Mouse (Mus musculus): ENCODE measurements around the gene Pgrmc2. TPM values are rescaled to one million over a fixed set of nuclear protein-coding genes. Genes with fewer than 3 reads are reported as not detected.

The Pgrmc2 gene
- polyA plus RNA-seq, 1 experiment from 2014 or later, result 49.4 TPM

GRCm38 (mm10) chr3:41099672-41100071, 16.8 kb upstream of the Pgrmc2 start:
- Histone ChIP-seq H3K27me3 (no peaks in the 10 kb centered on the region), H3K4me1 (replicated peaks) (no peaks in the 10 kb centered on the region), H3K9ac (replicated peaks) (no peak overlapping the region), H3K36me3 (no peaks in the 10 kb centered on the region), H3K9me3 (0 out of 2 replicates have a peak, but pooled peaks cover 9% of the 10 kb centered on the region), H3K27ac (no peak overlapping the region), H3K4me3 (replicated peaks) (no peak overlapping the region), H3K4me2 (no peak overlapping the region)
- ATAC-seq (ENCODE audit: insufficient number of reproducible peaks, insufficient read depth, low FRiP score, low TSS enrichment, low read depth), result no peak
- WGBS, result 64% methylated on average over 1 of the region's 1 CpGs

GRCm38 (mm10) chr3:41093210-41093609, 10.4 kb upstream of the Pgrmc2 start:
- Histone ChIP-seq H3K27me3 (no peaks in the 10 kb centered on the region), H3K27ac (no peak overlapping the region), H3K36me3 (no peaks in the 10 kb centered on the region), H3K9me3 (no peaks in the 10 kb centered on the region), H3K9ac (replicated peaks) (no peak overlapping the region), H3K4me2 (no peak overlapping the region), H3K4me1 (replicated peaks) (no peaks in the 10 kb centered on the region), H3K4me3 (replicated peaks) (no peak overlapping the region)
- ATAC-seq (ENCODE audit: insufficient number of reproducible peaks, insufficient read depth, low FRiP score, low TSS enrichment, low read depth), result no peak
- WGBS, result 87% methylated on average over 2 of the region's 2 CpGs

GRCm38 (mm10) chr3:41092311-41092710, 9.5 kb upstream of the Pgrmc2 start:
- H3K9me3 ChIP-seq, result no peaks in the 10 kb centered on the region
- no peak overlapping the region for H3K4me3 ChIP-seq (replicated peaks)
- no peak overlapping the region for H3K9ac ChIP-seq (replicated peaks)
- H3K36me3 ChIP-seq, result no peaks in the 10 kb centered on the region
- H3K4me2 ChIP-seq, result no peak overlapping the region
- 74% methylated on average over 4 of the region's 4 CpGs for WGBS
- no peaks in the 10 kb centered on the region for H3K4me1 ChIP-seq (replicated peaks)
- ATAC-seq (ENCODE audit: insufficient number of reproducible peaks, insufficient read depth, low FRiP score, low TSS enrichment, low read depth), result no peak
- H3K27me3 ChIP-seq, result no peaks in the 10 kb centered on the region
- no peak overlapping the region for H3K27ac ChIP-seq

GRCm38 (mm10) chr3:41090839-41091238, 8.0 kb upstream of the Pgrmc2 start:
- Histone ChIP-seq H3K4me3 (replicated peaks) (no peak overlapping the region), H3K9ac (replicated peaks) (no peak overlapping the region), H3K9me3 (no peaks in the 10 kb centered on the region), H3K27me3 (no peaks in the 10 kb centered on the region), H3K27ac (no peak overlapping the region), H3K36me3 (no peaks in the 10 kb centered on the region), H3K4me1 (replicated peaks) (no peaks in the 10 kb centered on the region), H3K4me2 (no peak overlapping the region)
- WGBS, result 78% methylated on average over 2 of the region's 2 CpGs
- ATAC-seq (ENCODE audit: insufficient number of reproducible peaks, insufficient read depth, low FRiP score, low TSS enrichment, low read depth), result no peak

GRCm38 (mm10) chr3:41087071-41087470, 4.2 kb upstream of the Pgrmc2 start:
- Histone ChIP-seq H3K9ac (replicated peaks) (no peak overlapping the region), H3K27ac (no peak overlapping the region), H3K4me3 (replicated peaks) (no peak overlapping the region), H3K4me1 (replicated peaks) (peaks cover 6% of the 10 kb centered on the region; the same call in 1 of the 2 replicates), H3K36me3 (no peaks in the 10 kb centered on the region), H3K4me2 (no peak overlapping the region), H3K9me3 (no peaks in the 10 kb centered on the region), H3K27me3 (no peaks in the 10 kb centered on the region)
- no peak for ATAC-seq (ENCODE audit: insufficient number of reproducible peaks, insufficient read depth, low FRiP score, low TSS enrichment, low read depth)

GRCm38 (mm10) chr3:41084421-41084820, 1.6 kb upstream of the Pgrmc2 start:
- 87% methylated on average over 5 of the region's 5 CpGs for WGBS
- peak overlapping the region; percentile 90; the same call in 1 of the 2 replicates for H3K4me3 ChIP-seq (replicated peaks)

GRCm38 (mm10) chr3:41083790-41084112, 905 bp upstream of the Pgrmc2 start:
- H3K4me3 ChIP-seq (replicated peaks), result peak overlapping the region; percentile 90
- peak; percentile 27; the same call in 1 of the 2 replicates for ATAC-seq (ENCODE audit: insufficient number of reproducible peaks, insufficient read depth, low FRiP score, low TSS enrichment, low read depth)
- no peaks in the 10 kb centered on the region for H3K9me3 ChIP-seq
- WGBS, result 2% methylated on average over 6 of the region's 6 CpGs
- H3K36me3 ChIP-seq, result no peaks in the 10 kb centered on the region; the same call in 1 of the 2 replicates
- H3K9ac ChIP-seq (replicated peaks), result peak overlapping the region; percentile 74
- peak overlapping the region; percentile 67 for H3K4me2 ChIP-seq
- no peaks in the 10 kb centered on the region for H3K27me3 ChIP-seq
- peaks cover 19% of the 10 kb centered on the region for H3K4me1 ChIP-seq (replicated peaks)
- peak overlapping the region; percentile 92 for H3K27ac ChIP-seq

More at GRCm38 (mm10) chr3:41084421-41084820, 1.6 kb upstream of the Pgrmc2 start:
- no peaks in the 10 kb centered on the region for H3K9me3 ChIP-seq
- no peak overlapping the region for H3K27ac ChIP-seq
- H3K4me1 ChIP-seq (replicated peaks), result peaks cover 19% of the 10 kb centered on the region
- H3K27me3 ChIP-seq, result no peaks in the 10 kb centered on the region
- no peaks in the 10 kb centered on the region for H3K36me3 ChIP-seq
- H3K9ac ChIP-seq (replicated peaks), result no peak overlapping the region
- peak overlapping the region; percentile 67; the same call in 1 of the 2 replicates for H3K4me2 ChIP-seq
- no peak for ATAC-seq (ENCODE audit: insufficient number of reproducible peaks, insufficient read depth, low FRiP score, low TSS enrichment, low read depth)

GRCm38 (mm10) chr3:41082520-41082884, 344 bp downstream of the Pgrmc2 start:
- peak overlapping the region; percentile 81 for H3K9ac ChIP-seq (replicated peaks)
- WGBS, result under 1% methylated on average over 43 of the region's 43 CpGs
- peaks cover 19% of the 10 kb centered on the region for H3K4me1 ChIP-seq (replicated peaks)
- H3K27ac ChIP-seq, result peak overlapping the region; percentile 82
- H3K27me3 ChIP-seq, result no peaks in the 10 kb centered on the region
- no peaks in the 10 kb centered on the region for H3K9me3 ChIP-seq
- H3K36me3 ChIP-seq, result no peaks in the 10 kb centered on the region; the same call in 1 of the 2 replicates
- peak; percentile 64 for ATAC-seq (ENCODE audit: insufficient number of reproducible peaks, insufficient read depth, low FRiP score, low TSS enrichment, low read depth)
- peak overlapping the region; percentile 90 for H3K4me3 ChIP-seq (replicated peaks)
- peak overlapping the region; percentile 72 for H3K4me2 ChIP-seq

GRCm38 (mm10) chr3:41081474-41082301, 1.2 kb downstream of the Pgrmc2 start:
- H3K27me3 ChIP-seq, result no peaks in the 10 kb centered on the region
- no peak for ATAC-seq (ENCODE audit: insufficient number of reproducible peaks, insufficient read depth, low FRiP score, low TSS enrichment, low read depth)
- peaks cover 19% of the 10 kb centered on the region for H3K4me1 ChIP-seq (replicated peaks)
- peak overlapping the region; percentile 90 for H3K4me3 ChIP-seq (replicated peaks)
- H3K9me3 ChIP-seq, result no peaks in the 10 kb centered on the region
- peak overlapping the region; percentile 81 for H3K9ac ChIP-seq (replicated peaks)
- H3K36me3 ChIP-seq, result no peaks in the 10 kb centered on the region; the same call in 1 of the 2 replicates
- H3K4me2 ChIP-seq, result peak overlapping the region; percentile 72
- H3K27ac ChIP-seq, result peak overlapping the region; percentile 82
- WGBS, result 2% methylated on average over 23 of the region's 23 CpGs

- no peak overlapping the region for H3K9ac ChIP-seq (replicated peaks)
- H3K27me3 ChIP-seq, result no peaks in the 10 kb centered on the region
- ATAC-seq (ENCODE audit: insufficient number of reproducible peaks, insufficient read depth, low FRiP score, low TSS enrichment, low read depth), result no peak
- peak overlapping the region; percentile 90 for H3K4me3 ChIP-seq (replicated peaks)
- H3K4me1 ChIP-seq (replicated peaks), result peaks cover 19% of the 10 kb centered on the region
- H3K36me3 ChIP-seq, result no peaks in the 10 kb centered on the region; the same call in 1 of the 2 replicates
- no peaks in the 10 kb centered on the region for H3K9me3 ChIP-seq
- no peak overlapping the region for H3K27ac ChIP-seq
- H3K4me2 ChIP-seq, result peak overlapping the region; percentile 72
- WGBS, result 50% methylated on average over 3 of the region's 3 CpGs
Observed at GRCm38 (mm10) chr3:41080724-41081123, 2.1 kb downstream of the Pgrmc2 start.

- Histone ChIP-seq H3K9ac (replicated peaks) (no peak overlapping the region), H3K4me2 (no peak overlapping the region), H3K36me3 (no peaks in the 10 kb centered on the region; the same call in 1 of the 2 replicates), H3K4me3 (replicated peaks) (no peak overlapping the region), H3K27me3 (no peaks in the 10 kb centered on the region), H3K27ac (no peak overlapping the region), H3K9me3 (no peaks in the 10 kb centered on the region), H3K4me1 (replicated peaks) (peaks cover 13% of the 10 kb centered on the region)
- no peak for ATAC-seq (ENCODE audit: insufficient number of reproducible peaks, insufficient read depth, low FRiP score, low TSS enrichment, low read depth)
- WGBS, result 98% methylated on average over 2 of the region's 2 CpGs
Observed at GRCm38 (mm10) chr3:41078673-41079072, 4.2 kb downstream of the Pgrmc2 start.

All from limb, embryonic 12.5 days (tissue).